Mouse (Mus musculus): ENCODE results near the gene Ly6g5b. TPM values are rescaled to one million over a fixed set of nuclear protein-coding genes. Genes with fewer than 3 reads are reported as not detected.

Ly6g5b gene
- polyA plus RNA-seq, 1 experiment: 2.2 TPM

DNA sequence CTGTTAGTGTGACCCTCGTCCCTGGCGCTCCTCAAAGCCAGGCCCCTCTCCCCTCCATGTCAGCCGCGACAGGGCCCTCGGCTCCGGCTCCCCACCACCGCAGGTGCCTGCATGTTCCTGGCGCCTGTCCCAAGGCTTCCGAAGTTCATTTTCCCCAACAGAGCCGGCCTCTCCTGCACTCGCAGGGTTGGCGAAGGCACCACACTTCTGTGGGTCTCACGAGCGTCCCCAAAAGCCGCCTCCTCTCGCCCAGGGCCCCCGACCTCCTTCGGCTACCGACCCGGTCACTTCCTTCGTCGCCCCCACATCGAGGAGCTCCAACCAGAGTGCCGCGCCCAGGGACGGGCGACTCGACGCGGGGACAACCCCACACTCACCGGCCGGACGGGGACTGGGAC lies 5.5 kb upstream of the Ly6g5b start:
- no peak for DNase-seq (ENCODE audit: low read depth, low spot score)
- WGBS: under 1% methylated on average over 33 of the region's 33 CpGs

DNA sequence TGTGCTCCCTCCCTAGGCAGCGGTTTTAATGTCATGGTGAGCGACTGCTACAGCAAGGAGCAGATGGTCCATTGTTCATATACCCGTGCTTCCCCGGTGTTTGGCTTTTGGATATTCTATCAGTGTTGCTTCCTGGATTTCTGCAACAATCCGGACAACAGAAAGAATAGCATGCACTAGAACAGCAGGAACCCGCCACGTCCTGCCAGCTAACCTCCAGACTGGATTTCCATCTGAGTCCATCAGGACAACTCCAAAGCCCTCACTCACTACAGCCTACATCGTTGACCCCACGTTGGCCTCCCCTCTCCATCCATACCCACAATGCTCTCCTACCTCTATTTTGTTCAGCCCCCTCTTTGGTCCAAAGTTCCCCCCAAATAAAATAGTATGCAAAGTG lies 3.5 kb downstream of the Ly6g5b start:
- DNase-seq (ENCODE audit: low read depth, low spot score): no peak
- 76% methylated on average over 9 of the region's 9 CpGs for WGBS

DNA sequence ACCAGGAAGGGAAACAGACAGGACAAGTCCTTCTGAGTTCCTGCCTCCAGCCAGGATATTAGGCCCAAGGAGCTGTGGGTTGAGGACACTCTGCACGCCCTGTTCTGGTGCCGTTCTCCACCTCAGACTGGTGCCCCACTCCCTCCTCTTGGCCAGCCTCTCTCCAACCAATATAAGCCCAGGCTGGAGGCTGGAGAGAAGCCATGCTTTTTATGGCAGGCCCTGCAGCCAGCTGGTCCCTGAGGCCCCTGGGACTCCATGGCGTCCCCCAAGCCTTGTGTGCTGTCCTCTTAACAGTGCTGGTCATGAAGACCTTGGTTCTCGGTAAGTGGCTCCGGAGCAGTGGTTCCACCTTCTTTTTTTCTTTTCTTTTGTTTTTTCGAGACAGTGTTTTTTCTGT lies 7.1 kb downstream of the Ly6g5b start, which contains the start of gene Ly6g5c:
Gene Ly6g5c (plus strand): TSS at position 183 of the 400 bp plus-strand sequence.
- 71% methylated on average over 6 of the region's 6 CpGs for WGBS
- no peak for DNase-seq (ENCODE audit: low read depth, low spot score)

DNA sequence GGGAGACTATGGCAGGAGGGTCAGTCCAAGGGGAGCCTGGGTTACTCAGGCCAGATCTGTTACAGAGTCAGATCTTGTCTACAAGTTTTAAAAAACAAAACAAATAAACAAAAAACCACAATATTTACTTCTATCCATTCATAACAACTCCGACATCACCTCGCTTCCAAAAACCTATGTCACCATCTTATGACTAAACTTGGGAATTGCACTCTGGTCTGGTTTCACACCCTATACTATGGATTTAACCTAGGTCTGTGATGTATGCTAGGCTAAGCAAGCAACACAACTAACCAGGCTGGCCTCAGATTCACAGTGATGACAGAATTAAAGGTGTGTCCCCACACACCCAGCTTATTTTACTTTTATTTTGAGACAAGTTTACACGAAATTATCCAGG lies 8.7 kb downstream of the Ly6g5b start:
- 62% methylated on average over 3 of the region's 3 CpGs for WGBS
- DNase-seq (ENCODE audit: low read depth, low spot score): no peak

DNA sequence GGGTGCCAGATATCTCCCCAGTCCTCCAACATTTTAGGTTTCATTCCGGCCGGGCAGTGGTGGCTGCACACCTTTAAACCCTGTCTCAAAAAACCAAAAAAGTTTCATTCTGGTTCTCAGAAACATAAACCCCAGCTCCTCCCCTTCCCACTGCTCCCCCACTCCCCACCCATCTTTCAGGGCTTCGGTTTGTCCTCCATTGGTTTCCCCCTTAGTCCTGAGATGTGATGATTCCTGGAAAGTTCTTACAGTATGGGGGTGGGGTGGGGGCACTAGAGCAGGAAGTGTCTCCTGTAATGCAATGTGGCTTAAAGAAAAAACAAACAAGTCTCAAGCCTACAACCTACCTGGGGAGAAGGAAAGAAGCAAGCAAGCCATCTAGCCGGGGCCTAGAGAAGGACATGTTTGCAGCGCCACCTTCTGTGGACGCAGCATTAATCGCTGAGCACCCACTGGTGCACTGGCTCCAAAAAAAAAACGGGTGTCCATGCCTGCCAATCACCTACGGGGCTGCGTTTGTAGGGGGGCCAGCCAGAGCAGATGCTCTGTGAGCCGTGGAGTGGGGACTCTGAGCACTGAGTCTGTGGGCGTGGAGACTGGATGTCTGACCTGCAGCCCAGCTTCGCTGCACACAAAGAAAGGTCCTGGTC lies 9.4 kb downstream of the Ly6g5b start:
- WGBS: 24% methylated on average over 13 of the region's 13 CpGs
- DNase-seq (ENCODE audit: low read depth, low spot score): no peak

DNA sequence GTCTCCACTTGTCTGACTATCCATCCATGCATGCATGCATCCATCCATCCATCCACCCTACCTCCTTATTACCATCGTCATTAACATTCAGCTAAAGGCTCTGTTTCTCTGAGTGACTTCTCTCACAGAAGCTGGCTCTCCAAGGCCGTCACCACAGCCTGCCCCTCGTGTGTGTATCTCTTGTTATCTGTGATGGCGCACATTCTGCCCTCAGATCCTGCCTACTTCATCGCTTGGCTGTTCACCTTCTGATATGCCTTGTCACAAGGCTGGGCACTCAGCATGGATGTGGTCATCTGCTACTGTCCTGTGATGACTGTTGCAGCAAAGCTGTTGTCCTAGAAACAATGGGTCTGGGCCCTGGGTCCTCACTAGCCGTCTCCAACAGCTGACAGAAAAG lies 10.5 kb downstream of the Ly6g5b start:
- DNase-seq (ENCODE audit: low read depth, low spot score): no peak
- 87% methylated on average over 6 of the region's 6 CpGs for WGBS

DNA sequence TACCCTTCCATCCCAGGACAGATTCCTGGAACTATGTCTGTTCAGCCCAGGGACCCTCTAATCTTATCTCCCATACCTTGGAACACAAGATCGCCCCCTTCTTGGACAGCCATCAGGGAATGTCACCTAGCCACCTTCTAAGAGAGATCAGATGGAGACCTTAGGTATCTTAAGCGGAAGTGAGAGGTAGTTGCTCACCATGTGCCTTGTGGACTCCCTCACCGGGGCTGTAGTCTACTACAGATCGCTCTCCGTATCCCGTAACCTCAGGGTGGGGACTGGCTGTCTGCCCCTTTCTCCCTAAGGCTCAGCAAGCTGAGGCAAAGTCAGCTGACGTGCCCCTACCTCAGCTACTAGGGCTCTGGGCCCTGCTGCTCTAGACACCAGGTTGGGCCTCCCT lies 11.1 kb downstream of the Ly6g5b start:
- 93% methylated on average over 7 of the region's 7 CpGs for WGBS
- DNase-seq (ENCODE audit: low read depth, low spot score): no peak

DNA sequence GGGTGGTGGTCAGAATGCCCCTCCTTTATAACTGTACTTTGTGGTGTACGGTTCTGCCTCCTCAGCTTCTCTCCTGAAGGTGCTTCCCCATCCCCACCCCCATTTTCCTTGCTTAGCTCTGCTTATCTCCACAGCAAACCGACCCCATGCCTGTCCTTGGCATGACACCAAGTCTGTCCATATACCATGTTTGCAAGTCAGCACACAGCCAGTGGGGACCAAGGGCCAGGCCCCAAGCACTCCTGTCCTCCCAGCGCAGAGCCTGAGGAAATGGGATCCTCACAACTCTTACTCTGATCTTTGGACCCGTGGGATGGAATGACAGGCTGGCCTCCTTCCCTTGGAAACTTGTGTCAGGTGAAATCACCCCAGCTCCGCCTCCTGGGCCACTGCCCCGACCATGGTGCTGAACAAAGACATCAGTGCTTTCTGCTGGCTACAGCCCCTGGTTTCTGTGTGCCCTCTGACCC lies 12.0 kb downstream of the Ly6g5b start:
- 27% methylated on average over 6 of the region's 6 CpGs for WGBS

DNA sequence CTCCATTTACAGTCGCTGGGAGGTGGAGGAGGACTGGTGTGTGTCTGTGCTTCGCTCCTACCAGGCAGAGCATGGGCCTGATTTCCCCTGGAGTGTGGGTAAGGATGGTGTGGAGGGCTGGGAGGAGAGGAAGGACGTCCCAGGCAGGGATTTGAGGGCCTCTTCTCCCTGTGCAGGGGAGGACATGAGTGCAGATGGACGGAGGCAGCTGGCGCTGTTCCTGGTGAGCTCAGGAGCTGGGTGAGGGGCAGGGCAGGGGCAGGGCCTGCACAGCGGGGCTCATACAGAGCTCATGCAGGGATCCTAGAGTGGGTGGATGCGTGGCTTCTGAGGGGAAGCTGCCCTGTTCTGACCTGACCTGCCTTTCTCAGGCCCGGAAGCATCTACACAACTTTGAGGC lies 12.9 kb downstream of the Ly6g5b start:
- no peak for DNase-seq (ENCODE audit: low read depth, low spot score)
- WGBS: 74% methylated on average over 8 of the region's 8 CpGs

More for the DNA sequence above, 12.0 kb downstream of the Ly6g5b start:
- DNase-seq (ENCODE audit: low read depth, low spot score): no peak

DNA sequence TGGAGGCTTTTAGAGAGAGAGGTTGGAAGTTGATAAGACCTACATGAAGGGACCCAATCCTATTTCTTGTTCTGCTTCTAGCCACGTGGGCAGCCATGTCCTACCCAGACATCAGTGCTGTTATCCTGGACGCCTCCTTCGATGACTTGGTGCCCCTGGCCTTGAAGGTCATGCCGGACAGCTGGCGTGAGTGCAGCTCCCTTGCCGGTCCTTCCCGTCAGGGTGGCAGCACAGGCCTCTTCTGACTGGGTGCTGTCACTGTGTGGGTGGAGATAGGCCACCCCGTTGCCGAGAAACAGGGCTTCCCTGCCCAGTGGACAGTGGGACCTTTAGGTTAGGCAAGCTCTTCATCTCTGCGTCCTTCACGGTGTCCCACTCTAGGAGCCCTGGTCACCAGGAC lies 14.1 kb downstream of the Ly6g5b start:
- WGBS: 91% methylated on average over 11 of the region's 11 CpGs

DNA sequence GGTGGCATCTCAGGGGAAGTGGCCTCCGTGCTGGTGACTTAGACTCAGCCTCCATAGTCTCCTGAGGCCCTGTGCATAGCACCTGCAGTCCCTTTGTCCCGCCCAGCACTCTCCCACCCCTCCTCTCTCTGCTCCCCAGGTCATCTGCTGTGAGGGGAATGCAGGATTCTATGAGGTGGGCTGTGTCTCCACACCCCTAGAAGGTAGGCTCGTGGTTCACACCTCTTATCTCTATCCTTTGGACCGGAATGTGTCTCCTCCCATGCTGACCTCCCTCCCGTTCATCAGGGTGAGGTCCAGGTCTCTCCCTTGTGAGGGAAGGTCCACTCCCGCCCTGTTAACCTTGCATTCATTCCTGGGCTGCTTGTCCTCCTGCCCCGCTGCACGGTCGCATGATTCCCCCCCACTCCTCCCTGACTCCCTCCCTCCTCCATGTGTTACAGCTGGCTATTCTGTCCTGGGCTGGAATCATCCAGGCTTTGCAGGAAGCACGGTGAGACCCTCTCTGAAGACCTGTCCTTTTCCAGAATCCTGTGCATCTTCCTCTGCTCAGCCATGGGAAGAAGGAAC lies 14.9 kb downstream of the Ly6g5b start:
- DNase-seq (ENCODE audit: low read depth, low spot score): no peak
- 68% methylated on average over 10 of the region's 10 CpGs for WGBS

More for the DNA sequence above, 14.1 kb downstream of the Ly6g5b start:
- no peak for DNase-seq (ENCODE audit: low read depth, low spot score)

DNA sequence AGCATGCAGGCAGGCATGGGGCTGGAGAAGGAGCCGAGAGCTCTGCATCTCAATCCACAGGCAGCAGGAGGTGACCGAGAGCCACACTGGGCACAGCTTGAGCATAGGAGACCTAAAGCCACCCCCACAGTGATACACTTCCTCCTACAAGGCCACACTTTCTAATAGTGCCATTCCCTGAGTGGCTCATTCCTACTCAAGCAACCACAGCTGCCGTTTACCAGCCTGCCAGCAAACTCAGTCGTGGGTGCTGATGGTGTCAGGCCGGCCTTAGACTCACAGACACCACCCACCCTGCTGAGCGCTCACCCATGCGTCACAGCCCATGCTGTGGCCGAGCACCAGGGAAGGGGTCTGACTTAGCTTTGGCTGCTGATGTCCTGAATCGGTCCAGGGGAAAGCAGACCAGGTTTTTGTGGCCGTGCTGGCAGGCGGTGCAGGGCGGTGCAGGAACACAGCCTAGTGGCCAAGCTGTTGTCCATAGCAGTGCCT lies 18.0 kb downstream of the Ly6g5b start:
- DNase-seq (ENCODE audit: low read depth, low spot score): no peak
- WGBS: 89% methylated on average over 12 of the region's 12 CpGs

DNA sequence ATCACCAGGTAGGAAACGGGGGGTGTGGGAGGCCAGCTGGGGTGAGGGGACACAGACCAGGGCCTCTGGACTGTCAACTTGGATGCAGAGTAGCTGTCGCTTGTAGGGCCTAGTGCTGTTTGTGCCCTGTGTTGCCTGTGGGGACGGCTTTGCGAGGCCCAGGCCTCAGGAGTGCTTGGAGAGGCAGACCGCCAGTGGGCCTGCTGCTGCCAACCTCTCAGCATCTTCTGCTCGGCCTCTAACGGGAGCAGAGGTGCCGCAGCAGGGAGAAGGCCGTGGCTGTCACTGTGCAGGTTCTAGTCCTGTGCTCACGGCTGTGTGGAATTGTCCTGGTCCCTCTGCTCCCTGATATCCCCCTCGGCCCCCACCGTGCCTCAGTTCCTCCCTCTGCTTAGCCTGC lies 18.6 kb downstream of the Ly6g5b start:
- DNase-seq (ENCODE audit: low read depth, low spot score): no peak
- WGBS: 93% methylated on average over 12 of the region's 12 CpGs

DNA sequence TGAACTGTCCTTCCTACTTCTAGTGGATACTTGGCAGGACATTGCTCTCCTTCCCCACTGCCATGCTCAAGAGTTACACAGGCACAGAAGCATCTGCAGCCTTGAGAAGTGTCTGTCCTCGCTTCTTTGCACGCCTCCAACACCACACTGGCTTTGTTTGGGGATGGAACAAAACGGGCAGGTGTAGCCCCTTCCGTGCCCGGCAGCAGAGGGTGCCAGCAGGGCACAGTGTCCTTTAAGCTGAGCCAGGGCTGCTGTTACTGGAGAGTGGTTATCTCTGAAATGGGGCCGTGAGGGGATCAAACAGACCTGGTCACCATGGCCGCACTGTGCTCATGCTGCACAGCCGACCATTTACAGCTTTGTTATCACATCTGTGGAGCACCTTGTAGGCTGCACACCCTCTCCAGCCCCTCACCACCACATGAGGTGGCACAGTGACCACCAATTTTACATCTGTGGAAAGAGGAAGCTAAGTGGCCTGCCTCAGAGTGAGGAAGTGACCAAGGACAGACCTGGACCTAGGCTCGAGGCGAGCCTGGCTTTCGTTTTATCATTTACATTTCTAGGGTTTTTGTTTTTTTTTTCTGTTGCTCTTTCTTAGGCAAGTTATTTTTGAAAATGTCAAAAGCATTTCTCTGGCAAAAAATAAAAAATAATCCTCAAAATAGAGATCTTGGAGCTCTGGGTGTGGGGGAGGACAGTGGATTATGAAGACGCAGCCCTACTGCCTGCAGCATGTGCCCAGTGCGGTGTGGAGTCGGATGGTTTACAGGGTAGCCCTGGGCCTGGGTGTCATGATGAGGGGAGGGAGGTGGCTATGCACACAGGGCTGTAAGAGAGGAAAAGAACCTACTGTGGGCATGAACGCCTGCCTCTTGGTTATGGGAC lies 20.5 kb downstream of the Ly6g5b start:
- WGBS: 87% methylated on average over 15 of the region's 15 CpGs
- no peak for DNase-seq (ENCODE audit: low read depth, low spot score)

DNA sequence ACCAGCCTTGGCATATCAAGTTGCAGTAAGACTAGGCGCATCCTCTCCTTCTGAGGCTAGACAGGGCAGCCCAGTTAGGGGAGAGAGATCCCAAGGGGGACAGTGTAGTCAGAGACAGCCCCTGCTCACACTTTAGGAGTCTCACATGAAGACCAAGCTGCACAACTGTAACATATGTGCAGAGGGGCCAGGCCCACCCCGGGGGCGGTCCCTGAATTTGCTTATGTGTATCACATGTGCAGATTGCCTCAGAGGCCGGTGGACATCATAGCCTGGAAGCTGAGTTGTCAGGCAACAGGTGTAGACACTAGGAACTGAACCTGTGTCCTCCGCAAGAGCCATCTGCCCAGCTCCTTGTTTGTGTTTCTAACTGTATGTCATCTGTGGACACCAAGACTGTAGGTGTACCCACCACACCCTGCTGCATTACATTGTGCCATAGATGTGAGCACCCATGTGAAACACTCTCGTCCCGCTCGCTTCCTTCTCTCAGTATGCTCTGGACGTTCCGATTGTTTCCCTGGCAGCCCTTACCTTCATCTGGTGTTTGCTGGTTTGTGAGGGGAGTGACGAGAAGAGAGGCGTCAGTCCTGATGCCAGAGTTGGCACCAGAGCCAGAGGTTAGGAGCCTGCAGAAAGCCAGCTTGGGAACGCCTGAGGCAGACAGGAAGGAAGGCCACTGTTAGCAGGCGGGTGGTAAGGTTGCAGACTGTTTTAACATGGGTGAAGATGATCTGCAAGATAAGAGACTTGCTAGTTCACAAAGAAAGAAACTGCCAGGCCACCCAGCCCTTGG lies 22.6 kb downstream of the Ly6g5b start:
- WGBS: 91% methylated on average over 14 of the region's 14 CpGs
- no peak for DNase-seq (ENCODE audit: low read depth, low spot score)

DNA sequence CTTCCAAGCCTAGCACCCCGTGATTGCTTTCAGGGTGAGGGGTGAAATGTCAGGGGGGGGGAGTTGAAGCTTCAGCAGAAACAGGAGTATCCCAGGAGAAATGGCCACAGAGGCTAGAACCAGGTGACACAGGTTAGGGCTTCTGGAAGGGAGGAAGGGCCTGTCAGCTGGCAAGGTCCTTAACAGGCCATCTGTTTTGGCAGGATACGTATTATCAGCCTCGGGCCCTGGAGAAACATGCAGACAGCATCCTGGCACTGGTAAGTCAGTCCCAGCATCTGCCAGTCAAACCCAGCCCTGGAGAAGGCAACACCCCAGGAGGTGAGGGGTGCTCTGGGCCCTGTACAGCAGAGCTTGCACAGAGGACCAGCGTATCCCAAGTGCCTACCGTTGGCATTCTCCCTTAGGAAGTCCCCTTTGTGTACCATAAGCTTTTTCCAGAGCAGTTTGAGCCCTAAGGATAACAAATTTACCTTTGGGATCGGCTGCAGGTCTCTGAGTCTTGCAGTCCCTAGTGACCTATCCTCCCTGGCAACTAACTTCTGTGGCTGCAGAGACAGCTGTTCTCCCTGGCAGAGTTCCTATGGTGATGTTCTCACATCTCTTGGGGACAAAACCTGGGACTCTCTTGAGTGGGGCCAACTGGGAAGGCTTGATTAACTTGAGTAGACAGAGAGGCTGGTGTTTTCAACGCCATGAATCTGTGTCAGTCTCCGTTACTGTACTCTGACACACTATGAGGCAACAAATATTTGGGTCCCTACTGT lies 24.9 kb downstream of the Ly6g5b start:
- 52% methylated on average over 8 of the region's 8 CpGs for WGBS
- no peak for DNase-seq (ENCODE audit: low read depth, low spot score)

DNA sequence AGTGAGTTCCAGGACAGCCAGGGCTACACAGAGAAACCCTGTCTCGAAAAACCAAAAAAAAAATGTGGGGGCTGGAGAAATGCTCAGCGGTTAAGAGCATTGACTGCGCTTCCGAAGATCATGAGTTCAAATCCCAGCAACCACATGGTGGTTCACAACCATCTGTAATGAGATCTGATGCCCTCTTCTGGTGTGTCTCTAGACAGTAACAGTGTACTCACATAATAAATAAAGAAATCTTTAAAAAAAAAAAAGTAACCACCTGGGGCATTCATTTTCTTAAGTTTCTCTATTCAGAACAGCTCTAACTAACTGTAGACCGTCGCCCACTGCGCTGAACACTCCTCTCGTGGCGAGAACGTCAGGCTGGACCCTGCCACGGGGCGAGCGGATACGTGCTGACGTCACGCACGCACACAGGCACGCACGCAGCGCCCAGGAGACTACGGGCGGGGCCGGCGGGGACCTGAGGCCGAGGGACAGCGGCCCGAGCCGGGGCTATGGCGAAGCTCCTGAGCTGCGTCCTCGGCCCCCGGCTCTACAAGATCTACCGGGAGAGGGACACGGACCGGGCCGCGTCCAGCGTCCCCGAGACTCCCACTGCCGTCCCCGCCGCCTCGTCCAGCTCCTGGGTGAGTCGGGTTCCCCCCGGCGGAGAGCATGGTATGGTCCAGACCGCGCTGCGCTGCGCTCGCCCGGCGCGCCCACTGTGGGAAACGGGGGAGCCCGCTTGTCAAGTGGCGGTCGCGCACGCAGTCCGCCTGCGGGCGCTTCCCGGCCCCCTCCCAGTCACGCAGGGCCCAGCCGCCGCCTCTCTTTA lies 26.2 kb downstream of the Ly6g5b start, which contains the start of gene Abhd16a:
Gene Abhd16a (plus strand): TSS at position 439 of the 820 bp plus-strand sequence.
- 3% methylated on average over 67 of the region's 67 CpGs for WGBS
- no peak for DNase-seq (ENCODE audit: low read depth, low spot score)

DNA sequence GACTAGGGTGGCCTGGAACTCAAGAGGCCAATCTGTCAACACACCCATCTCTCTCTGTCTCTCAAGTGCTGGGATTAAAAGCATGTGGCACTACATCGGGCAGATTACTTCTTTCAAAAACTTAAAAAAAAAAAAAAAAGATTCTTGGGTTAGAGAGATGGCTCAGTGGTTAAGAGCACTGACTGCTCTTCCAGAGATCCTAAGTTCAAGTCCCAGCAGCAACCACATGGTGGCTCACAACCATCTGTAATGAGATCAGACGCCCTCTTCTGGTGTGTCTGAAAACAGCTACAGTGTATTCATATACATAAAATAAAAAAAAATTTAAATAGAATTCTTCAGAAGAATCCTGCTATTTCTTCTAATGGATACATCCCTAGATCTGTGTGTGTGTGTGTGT lies 27.1 kb downstream of the Ly6g5b start:
- no peak for DNase-seq (ENCODE audit: low read depth, low spot score)
- 40% methylated on average over 2 of the region's 2 CpGs for WGBS
